Mouse (Mus musculus) small intestine, adult 2 months (tissue): ENCODE measurements around the gene Grb2.

Experiments
- CTCF ChIP-seq: fragments of 200-500 bp; IDR thresholded peaks from 2 replicates; pipeline ENCODE4 v1.5.1; 2012; ENCODE audit warnings: low read depth, mild to moderate bottlenecking, control low read depth, inconsistent platforms, low read length, moderate library complexity, mixed read lengths; ENCODE audit not compliant: insufficient replicate concordance, insufficient read length; ENCODE audit errors: extremely low read depth
- POLR2A ChIP-seq: fragments of 200-500 bp; IDR thresholded peaks from 2 replicates; pipeline ENCODE4 v1.6.1; 2012; ENCODE audit warnings: low read depth, mild to moderate bottlenecking, control low read depth, inconsistent platforms, low read length, moderate library complexity

DNA sequence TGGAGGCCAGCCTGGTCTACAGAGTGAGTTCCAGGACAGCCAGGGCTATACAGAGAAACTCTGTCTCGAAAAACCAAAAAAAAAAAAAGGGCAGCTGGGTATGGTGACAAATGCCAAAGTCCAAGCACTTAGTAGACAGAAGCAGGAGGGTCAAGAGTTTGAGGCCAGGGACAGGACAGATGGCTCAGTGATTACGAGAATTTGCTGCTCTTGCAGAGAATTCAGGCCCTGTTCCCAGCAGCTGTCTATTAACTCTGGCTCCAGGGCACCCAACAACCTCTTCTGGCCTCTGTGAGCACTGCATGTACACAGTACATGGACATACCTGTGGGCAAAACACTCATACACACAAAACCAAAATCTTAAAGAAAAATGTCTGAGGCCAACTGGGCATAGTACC lies 90.4 kb downstream of the Grb2 start:
- TF ChIP-seq CTCF (no peak), POLR2A (no peak)
